Mouse (Mus musculus) MN1 (cell line): ENCODE measurements around the gene Mx1.

Source experiments
- DNase-seq: peaks from one replicate; pipeline ENCODE4 v3.0.0-alpha.2; 2016; ENCODE audit warnings: low spot score

Gene Mx1

GRCm38 (mm10) chr16:97443670-97444263 is 18.9 kb downstream of the Mx1 start:
- DNase-seq: peak; percentile 83

GRCm38 (mm10) chr16:97441967-97442366 is 20.7 kb downstream of the Mx1 start:
- DNase-seq: no peak

- DNase-seq: no peak
Measured at GRCm38 (mm10) chr16:97438191-97438590, 24.5 kb downstream of the Mx1 start.

- DNase-seq: peak; percentile 21
Measured at GRCm38 (mm10) chr16:97437448-97438056, 25.2 kb downstream of the Mx1 start.

- no peak for DNase-seq
Measured at GRCm38 (mm10) chr16:97434206-97434605, 28.5 kb downstream of the Mx1 start.

GRCm38 (mm10) chr16:97431328-97431727 is 31.4 kb downstream of the Mx1 start:
- peak; percentile 50 for DNase-seq

GRCm38 (mm10) chr16:97430091-97430490 is 32.6 kb downstream of the Mx1 start:
- no peak for DNase-seq

- peak; percentile 39 for DNase-seq
Measured at GRCm38 (mm10) chr16:97428026-97428425, 34.7 kb downstream of the Mx1 start.

- DNase-seq: no peak
Measured at GRCm38 (mm10) chr16:97423627-97424026, 39.1 kb downstream of the Mx1 start.

- no peak for DNase-seq
Measured at GRCm38 (mm10) chr16:97421671-97422070, 41.0 kb downstream of the Mx1 start.

- DNase-seq: no peak
Measured at GRCm38 (mm10) chr16:97418749-97419453, 43.8 kb downstream of the Mx1 start.

- peak; percentile 45 for DNase-seq
Measured at GRCm38 (mm10) chr16:97417896-97418542, 44.7 kb downstream of the Mx1 start.

GRCm38 (mm10) chr16:97405476-97406012 is 57.2 kb downstream of the Mx1 start:
- no peak for DNase-seq

- DNase-seq: no peak
Measured at GRCm38 (mm10) chr16:97402213-97402785, 60.4 kb downstream of the Mx1 start.

- no peak for DNase-seq
Measured at GRCm38 (mm10) chr16:97401741-97402140, 61.0 kb downstream of the Mx1 start.

GRCm38 (mm10) chr16:97399991-97400390 is 62.7 kb downstream of the Mx1 start:
- DNase-seq: no peak

- DNase-seq: no peak
Measured at GRCm38 (mm10) chr16:97397945-97398531, 64.7 kb downstream of the Mx1 start.
